Mouse (Mus musculus) CH12.LX (cell line): ENCODE data around the gene Tomm40l. TPM values are rescaled to one million over a fixed set of nuclear protein-coding genes. Genes with fewer than 3 reads are reported as not detected.

ENCODE experiments used
- DNase-seq: peaks from one replicate; pipeline ENCODE4 v3.0.0-alpha.2; 2013; ENCODE audit errors: extremely low read depth
- H3K27ac ChIP-seq: 2 replicates; pipeline ENCODE4 v1.5.1; 2012; ENCODE audit warnings: low read depth, mild to moderate bottlenecking, control low read depth, moderate library complexity; ENCODE audit not compliant: insufficient read depth
- H3K27me3 ChIP-seq: replicated peaks from 2 replicates; pipeline ENCODE3; 2012; ENCODE audit warnings: inconsistent platforms
- H3K36me3 ChIP-seq, 2 experiments: replicated peaks in 1 of 2; 2 replicates each; pipeline versions ENCODE3 to v1.6.1; 2012; ENCODE audit warnings: inconsistent platforms in 1 of 2, low read length in 1 of 2, mild to moderate bottlenecking in 1 of 2, mixed read lengths in 1 of 2, moderate library complexity in 1 of 2; ENCODE audit not compliant: control insufficient read depth in 1 of 2, insufficient read depth in 1 of 2
- H3K4me1 ChIP-seq, 2 experiments: 2 replicates each; pipeline ENCODE4 v1.6.1; 2012; ENCODE audit warnings: inconsistent platforms in 1 of 2, moderate library complexity in 1 of 2; ENCODE audit not compliant: insufficient read depth in 2 of 2, control insufficient read depth in 1 of 2
- H3K4me2 ChIP-seq: 2 replicates; pipeline ENCODE4 v1.6.1; 2012; ENCODE audit warnings: low read depth, mild to moderate bottlenecking, control low read depth; ENCODE audit not compliant: poor library complexity, insufficient read depth, severe bottlenecking
- H3K4me3 ChIP-seq, 3 experiments: fragments of 150-350 bp in 1 of 3; sonication (generic) in 1 of 3; replicated peaks in 1 of 3; 2 replicates each; pipeline versions ENCODE3 to v1.5.1; 2011 to 2012; ENCODE audit warnings: low read depth in 2 of 3, low read length in 2 of 3, mild to moderate bottlenecking in 2 of 3, moderate library complexity in 2 of 3, control low read depth in 1 of 3, improper control_type of control experiment in 1 of 3, inconsistent platforms in 1 of 3, mixed read lengths in 1 of 3; ENCODE audit not compliant: poor library complexity in 1 of 3
- H3K79me2 ChIP-seq: replicated peaks from 2 replicates; pipeline ENCODE4 v1.6.1; 2012; ENCODE audit warnings: mild to moderate bottlenecking, moderate library complexity; ENCODE audit not compliant: control insufficient read depth, poor library complexity, insufficient read depth, severe bottlenecking; ENCODE audit errors: extremely low read depth
- H3K9ac ChIP-seq: 2 replicates; pipeline ENCODE4 v1.6.1; 2012; ENCODE audit warnings: low read depth, mild to moderate bottlenecking, control low read depth, moderate library complexity; ENCODE audit not compliant: insufficient read depth
- H3K9me3 ChIP-seq: replicated peaks from 2 replicates; pipeline ENCODE3; 2012; ENCODE audit warnings: low read length, inconsistent platforms, mixed read lengths
- BHLHE40 ChIP-seq: IDR thresholded peaks from 2 replicates; pipeline ENCODE4 v1.6.1; 2011; ENCODE audit warnings: mild to moderate bottlenecking, low read depth, low read length, improper control_type of control experiment
- CHD1 ChIP-seq: IDR thresholded peaks from 2 replicates; pipeline ENCODE4 v1.6.1; 2012; ENCODE audit warnings: low read depth, low read length, improper control_type of control experiment, inconsistent platforms
- CTCF ChIP-seq, 2 experiments: IDR thresholded peaks in 1 of 2; conservative IDR thresholded peaks in 1 of 2; 2 replicates each; pipeline ENCODE4 v1.5.1; 2011 to 2012; ENCODE audit warnings: low read depth in 2 of 2, low read length in 2 of 2, improper control_type of control experiment in 1 of 2, inconsistent platforms in 1 of 2, mild to moderate bottlenecking in 1 of 2, moderate library complexity in 1 of 2
- ELF1 ChIP-seq: IDR thresholded peaks from 2 replicates; pipeline ENCODE4 v1.6.1; 2014; ENCODE audit warnings: low read depth, mild to moderate bottlenecking, inconsistent platforms, low read length, improper control_type of control experiment
- EP300 ChIP-seq: IDR thresholded peaks from 2 replicates; pipeline ENCODE4 v1.6.1; 2011; ENCODE audit warnings: low read length, improper control_type of control experiment
- ETS1 ChIP-seq: conservative IDR thresholded peaks from 2 replicates; pipeline ENCODE4 v1.6.1; 2012; ENCODE audit warnings: low read depth, mild to moderate bottlenecking, inconsistent platforms, low read length, improper control_type of control experiment, moderate library complexity
- GABPA ChIP-seq: IDR thresholded peaks from 2 replicates; pipeline ENCODE4 v1.6.1; 2012; ENCODE audit warnings: low read depth, low read length, improper control_type of control experiment, inconsistent platforms; ENCODE audit not compliant: insufficient replicate concordance
- IRF4 ChIP-seq: IDR thresholded peaks from 2 replicates; pipeline ENCODE4 v1.6.1; 2014; ENCODE audit warnings: low read depth, mild to moderate bottlenecking, inconsistent platforms, low read length, improper control_type of control experiment
- JUN ChIP-seq: IDR thresholded peaks from 2 replicates; pipeline ENCODE4 v1.6.1; 2011; ENCODE audit warnings: low read depth, mild to moderate bottlenecking, low read length, improper control_type of control experiment, moderate library complexity; ENCODE audit not compliant: insufficient read depth
- MAFK ChIP-seq: IDR thresholded peaks from 2 replicates; pipeline ENCODE4 v1.6.1; 2011; ENCODE audit warnings: low read length, improper control_type of control experiment; ENCODE audit not compliant: insufficient replicate concordance
- MXI1 ChIP-seq: IDR thresholded peaks from 2 replicates; pipeline ENCODE4 v1.6.1; 2011; ENCODE audit warnings: mild to moderate bottlenecking, low read depth, low read length, improper control_type of control experiment
- MYC ChIP-seq: IDR thresholded peaks from 2 replicates; pipeline ENCODE4 v1.6.1; 2011; ENCODE audit warnings: low read depth, mild to moderate bottlenecking, improper control_type of control experiment, low read length
- POLR2AphosphoS2 ChIP-seq: IDR thresholded peaks from 2 replicates; pipeline ENCODE4 v1.6.1; 2011; ENCODE audit warnings: low read depth, low read length, improper control_type of control experiment
- SIN3A ChIP-seq: IDR thresholded peaks from 2 replicates; pipeline ENCODE4 v1.6.1; 2012; ENCODE audit warnings: low read length, improper control_type of control experiment, inconsistent platforms
- TCF12 ChIP-seq: IDR thresholded peaks from 2 replicates; pipeline ENCODE4 v1.6.1; 2014; ENCODE audit warnings: low read depth, mild to moderate bottlenecking, inconsistent platforms, low read length, improper control_type of control experiment
- UBTF ChIP-seq: IDR thresholded peaks from 2 replicates; pipeline ENCODE4 v1.6.1; 2012; ENCODE audit warnings: low read depth, mild to moderate bottlenecking, inconsistent platforms, low read length, improper control_type of control experiment, moderate library complexity
- USF1 ChIP-seq: IDR thresholded peaks from 2 replicates; pipeline ENCODE4 v1.6.1; 2014; ENCODE audit warnings: low read depth, mild to moderate bottlenecking, inconsistent platforms, low read length, improper control_type of control experiment
- ZC3H11A ChIP-seq: IDR thresholded peaks from 2 replicates; pipeline ENCODE4 v1.6.1; 2012; ENCODE audit warnings: low read depth, mild to moderate bottlenecking, inconsistent platforms, low read length, improper control_type of control experiment
- ZKSCAN1 ChIP-seq: IDR thresholded peaks from 2 replicates; pipeline ENCODE4 v1.6.1; 2012; ENCODE audit warnings: low read depth, inconsistent platforms, low read length, improper control_type of control experiment, borderline replicate concordance
- dilution Hi-C: fragments of 300-500 bp; cut with MboI; formaldehyde crosslinking; loops from 2 replicates; pipeline ENCODE4 v1.14.3; 2020; ENCODE audit warnings: low sequenced_read_pairs; ENCODE audit not compliant: extremely low pct_unique_long_range_greater_than_20kb, extremely low pct_ligation_motif_present
- in situ Hi-C: fragments of 300-500 bp; cut with MboI; formaldehyde crosslinking; loops from 3 replicates; pipeline ENCODE4 v1.14.3; 2019; ENCODE audit warnings: low sequenced_read_pairs, low pct_ligation_motif_present, low pct_unique_long_range_greater_than_20kb, mixed read lengths
- polyA plus RNA-seq: library from polyadenylated mRNA; unstranded; fragments of >175 nt; gene quantifications from 2 replicates; pipeline ENCODE4 v1.2.1, GENCODE M21; 2012; ENCODE audit warnings: low read depth; ENCODE audit not compliant: insufficient read length
- total RNA-seq, 2 experiments: library from RNA; depleted of rRNA; stranded (reverse); fragments of 300-350 nt in 1 of 2; fragments of >200 nt in 1 of 2; gene quantifications; 2 replicates each; pipeline ENCODE4 v1.2.3; 2012 to 2014

Gene Tomm40l
- total and polyA plus RNA-seq, 3 experiments: 24.7 to 37.1 (median 36.0) TPM

GRCm38 (mm10) chr1:171232800-171233730 is 10.8 kb upstream of the Tomm40l start:
- peaks cover 11 to 62% of the 10 kb centered on the region in 2 experiments for H3K4me1 ChIP-seq
- H3K27ac ChIP-seq: no peak overlapping the region
- H3K9me3 ChIP-seq: no peaks in the 10 kb centered on the region
- H3K4me2 ChIP-seq: no peak overlapping the region
- H3K9ac ChIP-seq: no peak overlapping the region
- peak overlapping the region; percentile 26 to 49 (median 43) for H3K4me3 ChIP-seq
- TF ChIP-seq UBTF (no peak), POLR2AphosphoS2 (no peak), ZC3H11A (no peak), TCF12 (0 out of 2 replicates have a peak, but pooled peaks have one; percentile 13), EP300 (no peak), ZKSCAN1 (no peak), USF1 (no peak)
- DNase-seq: no peak
- no peaks in the 10 kb centered on the region for H3K27me3 ChIP-seq
- in situ Hi-C loops: no loop called here
- H3K36me3 ChIP-seq: peaks cover 40 to 53% of the 10 kb centered on the region in 2 experiments
- H3K79me2 ChIP-seq: no peaks in the 10 kb centered on the region
- dilution Hi-C loops: no loop called here

GRCm38 (mm10) chr1:171232348-171232747 is 10.0 kb upstream of the Tomm40l start:
- Histone ChIP-seq H3K4me3 (peak overlapping the region in 1 of 3 experiments; percentile 43), H3K27me3 (no peaks in the 10 kb centered on the region), H3K36me3 (peaks cover 33 to 46% of the 10 kb centered on the region in 2 experiments), H3K9ac (no peak overlapping the region), H3K4me1 (peaks cover 11 to 62% of the 10 kb centered on the region in 2 experiments), H3K9me3 (no peaks in the 10 kb centered on the region), H3K4me2 (0 out of 2 replicates have a peak overlapping the region, but pooled peaks have one; percentile 7), H3K79me2 (no peaks in the 10 kb centered on the region), H3K27ac (peak overlapping the region; percentile 26; the same call in 1 of the 2 replicates)
- TF ChIP-seq UBTF (no peak), TCF12 (no peak), CTCF (conservative IDR thresholded peaks at IDR 0.05 in 1 of 2, IDR thresholded peaks at IDR 0.05 in 1 of 2; ENCODE audit: low read depth in 2 of 2, low read length in 2 of 2) (no peak), POLR2AphosphoS2 (no peak), ETS1 (no peak), MXI1 (no peak), JUN (no peak), GABPA (no peak), BHLHE40 (no peak), EP300 (no peak), IRF4 (no peak), MYC (no peak), CHD1 (no peak), SIN3A (no peak), MAFK (no peak), ELF1 (no peak)
- dilution Hi-C loops: no loop called here
- no peak for DNase-seq
- in situ Hi-C loops: no loop called here
